Mouse (Mus musculus) neural tube, embryonic 13.5 days (tissue): ENCODE results near the gene Rex1bd. TPM values are rescaled to one million over a fixed set of nuclear protein-coding genes. Genes with fewer than 3 reads are reported as not detected.

ENCODE experiments used
- ATAC-seq: fragments of 200-750 bp; cut with Nextera tagmentation; 2 replicates; pipeline ENCODE4 v1.8.0; 2017; ENCODE audit warnings: low read depth, mild to moderate bottlenecking, moderate TSS enrichment, moderate library complexity
- H3K27ac ChIP-seq: fragments of 300-500 bp; sonication (generic); replicated peaks from 2 replicates; pipeline ENCODE4 v1.5.1; 2015; ENCODE audit warnings: moderate library complexity, mild to moderate bottlenecking, inconsistent platforms
- H3K27me3 ChIP-seq: fragments of 300-500 bp; sonication (generic); 2 replicates; pipeline ENCODE4 v1.6.1; 2015; ENCODE audit warnings: mild to moderate bottlenecking, inconsistent platforms
- H3K36me3 ChIP-seq: fragments of 300-500 bp; sonication (generic); 2 replicates; pipeline ENCODE4 v1.6.1; 2015; ENCODE audit warnings: mild to moderate bottlenecking, inconsistent platforms
- H3K4me1 ChIP-seq: fragments of 300-500 bp; sonication (generic); replicated peaks from 2 replicates; pipeline ENCODE4 v1.6.1; 2015; ENCODE audit warnings: inconsistent platforms
- H3K4me2 ChIP-seq: fragments of 300-500 bp; sonication (generic); 2 replicates; pipeline ENCODE4 v1.6.1; 2015; ENCODE audit warnings: inconsistent platforms, mild to moderate bottlenecking, moderate library complexity
- H3K4me3 ChIP-seq: fragments of 300-500 bp; sonication (generic); 2 replicates; pipeline ENCODE4 v1.5.1; 2015; ENCODE audit warnings: mild to moderate bottlenecking, inconsistent platforms
- H3K9ac ChIP-seq: fragments of 300-500 bp; sonication (generic); 2 replicates; pipeline ENCODE4 v1.6.1; 2015; ENCODE audit warnings: moderate library complexity, mild to moderate bottlenecking, inconsistent platforms
- H3K9me3 ChIP-seq: fragments of 300-500 bp; sonication (generic); 2 replicates; pipeline ENCODE4 v1.6.1; 2016; ENCODE audit warnings: inconsistent platforms
- WGBS: fragments of 180-500 bp; shearing (Covaris S2); methylation state at CpG from one replicate; pipeline ENCODE4 v1.1.7; 2015; 5-methylcytosine and 5-hydroxymethylcytosine counted together
- polyA plus RNA-seq: library from polyadenylated mRNA; unstranded; fragments of >200 nt; fragmentation: Nextera tagmentation; extraction: Ambion mirVana; gene quantifications from 2 replicates; pipeline ENCODE4 v1.2.1, GENCODE M21; 2015

The Rex1bd gene
- polyA plus RNA-seq, 1 experiment from 2014 or later: 153 TPM

- peaks cover 49% of the 10 kb centered on the region for H3K4me1 ChIP-seq
- no peaks in the 10 kb centered on the region for H3K36me3 ChIP-seq
- peaks cover 100% of the 10 kb centered on the region for H3K27me3 ChIP-seq
- no peaks in the 10 kb centered on the region for H3K9me3 ChIP-seq
- ATAC-seq: peak; percentile 2; the same call in 1 of the 2 replicates
- no peak overlapping the region for H3K27ac ChIP-seq
- H3K4me3 ChIP-seq: peak overlapping the region; percentile 14; the same call in 1 of the 2 replicates
- H3K9ac ChIP-seq: peak overlapping the region; percentile 47
- H3K4me2 ChIP-seq: peak overlapping the region; percentile 24; the same call in 1 of the 2 replicates
- 1% methylated on average over 20 of the region's 21 CpGs for WGBS
Observed at GRCm38 (mm10) chr8:70495001-70495770, 11.4 kb downstream of the Rex1bd start.

DNA sequence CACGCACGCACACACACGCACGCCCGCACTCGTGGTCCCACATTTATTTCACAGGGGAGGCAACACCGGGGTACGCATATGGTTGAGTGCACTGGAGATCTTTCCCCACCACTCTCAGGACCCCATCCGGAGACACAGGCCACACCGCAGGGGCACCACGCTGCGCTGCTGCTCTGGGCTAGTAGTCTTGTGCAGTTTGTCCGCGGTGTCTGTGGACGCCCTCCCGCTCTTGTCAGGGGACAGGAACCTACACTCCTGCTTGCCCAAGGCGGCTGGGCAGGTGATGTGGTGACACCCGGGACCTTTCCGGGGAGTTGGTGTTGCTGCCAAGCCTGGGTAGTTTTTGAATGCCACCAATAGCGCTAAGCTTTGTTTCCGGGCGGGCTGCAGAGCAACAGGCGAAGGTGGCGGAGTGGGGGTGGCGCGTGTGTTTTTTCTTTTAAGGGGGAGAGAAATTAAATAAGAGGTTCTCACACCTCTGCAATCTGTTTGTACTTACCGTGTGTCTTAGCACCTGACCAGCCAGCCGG lies 12.1 kb downstream of the Rex1bd start:
- 1% methylated on average over 28 of the region's 28 CpGs for WGBS
- Histone ChIP-seq H3K27me3 (peaks cover 100% of the 10 kb centered on the region), H3K4me2 (peak overlapping the region; percentile 59), H3K4me1 (peaks cover 55% of the 10 kb centered on the region), H3K27ac (no peak overlapping the region), H3K4me3 (no peak overlapping the region), H3K9ac (no peak overlapping the region), H3K9me3 (no peaks in the 10 kb centered on the region), H3K36me3 (no peaks in the 10 kb centered on the region)
- ATAC-seq: no peak

DNA sequence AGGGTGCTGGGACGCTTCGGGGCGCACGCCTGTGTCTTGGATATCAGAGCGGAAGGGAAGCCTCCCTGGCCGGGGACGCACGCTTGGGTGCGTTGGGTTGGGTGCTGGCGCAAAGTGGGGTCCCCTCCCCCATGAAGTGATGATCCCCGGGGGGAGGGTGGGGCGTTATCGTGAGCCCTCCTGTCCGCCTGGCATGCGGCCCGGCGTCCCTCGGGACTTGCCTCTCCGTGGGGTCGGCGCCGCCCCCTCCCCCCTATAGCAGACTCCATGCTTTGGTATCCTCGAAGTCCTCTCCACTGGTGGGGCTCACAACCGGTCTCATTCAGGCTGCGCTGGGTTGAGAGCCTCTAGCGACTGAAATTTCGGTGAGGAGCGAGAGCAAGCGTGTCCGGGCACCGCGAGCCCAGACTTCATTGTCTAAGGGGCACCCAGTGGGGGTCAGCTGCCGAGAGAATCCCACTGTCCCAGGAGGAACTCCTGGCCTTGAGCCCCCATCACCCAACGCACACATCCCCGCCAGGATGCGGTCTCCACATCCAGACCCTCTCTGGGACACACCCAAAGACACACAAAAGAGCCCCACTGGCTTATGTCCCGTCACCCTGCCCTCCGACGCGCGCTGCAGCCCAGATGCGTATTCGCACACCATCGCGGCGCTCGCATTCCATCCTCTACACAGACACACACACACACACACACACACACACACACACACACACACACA lies 12.7 kb downstream of the Rex1bd start:
- no peaks in the 10 kb centered on the region for H3K9me3 ChIP-seq
- ATAC-seq: no peak
- H3K27ac ChIP-seq: no peak overlapping the region
- 0 out of 2 replicates have a peak overlapping the region, but pooled peaks have one; percentile 64 for H3K9ac ChIP-seq
- H3K4me2 ChIP-seq: peak overlapping the region; percentile 59
- H3K36me3 ChIP-seq: no peaks in the 10 kb centered on the region
- H3K4me3 ChIP-seq: peak overlapping the region; percentile 34
- peaks cover 61% of the 10 kb centered on the region for H3K4me1 ChIP-seq
- peaks cover 100% of the 10 kb centered on the region for H3K27me3 ChIP-seq
- WGBS: 2% methylated on average over 47 of the region's 47 CpGs

DNA sequence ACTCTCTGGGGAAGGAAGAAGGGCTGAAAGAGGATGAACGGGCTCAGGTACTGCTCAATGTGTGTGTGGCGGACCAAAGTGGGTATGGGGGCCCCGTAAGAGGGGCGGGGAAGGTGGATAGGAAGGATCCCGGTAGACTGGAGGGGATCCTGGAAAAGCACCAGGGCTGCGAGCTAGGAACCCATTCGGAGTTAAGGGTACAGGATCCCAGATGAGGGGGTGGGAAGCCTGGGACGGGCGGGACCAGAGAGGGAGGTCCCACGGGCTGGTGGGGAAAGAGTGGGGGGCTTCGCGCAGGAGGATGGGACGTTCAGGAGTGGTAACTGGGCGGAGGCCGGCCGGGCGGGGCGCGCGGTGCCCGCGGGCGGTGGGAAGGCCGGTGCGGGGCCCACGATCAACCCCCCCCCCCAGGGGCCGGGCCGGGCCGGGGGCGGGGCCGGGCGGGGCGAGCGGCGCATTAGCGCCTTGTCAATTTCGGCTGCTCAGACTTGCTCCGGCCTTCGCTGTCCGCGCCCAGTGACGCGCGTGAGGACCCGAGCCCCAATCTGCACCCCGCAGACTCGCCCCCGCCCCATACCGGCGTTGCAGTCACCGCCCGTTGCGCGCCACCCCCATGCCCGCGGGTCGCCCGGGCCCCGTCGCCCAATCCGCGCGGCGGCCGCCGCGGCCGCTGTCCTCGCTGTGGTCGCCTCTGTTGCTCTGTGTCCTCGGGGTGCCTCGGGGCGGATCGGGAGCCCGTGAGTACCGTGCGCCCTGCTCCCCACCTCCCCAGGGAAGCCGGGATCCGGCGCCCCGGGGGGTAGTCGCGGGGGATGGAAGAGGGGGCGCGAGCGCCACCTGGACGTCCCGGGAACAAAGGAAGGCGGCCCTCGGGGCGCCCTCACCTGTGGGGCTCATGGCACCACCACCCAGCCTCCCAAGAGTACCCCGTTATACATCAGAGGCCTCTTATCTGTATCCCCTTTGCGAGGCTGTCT lies 13.6 kb downstream of the Rex1bd start, which contains the start of gene Crlf1:
TSS of gene Crlf1 (plus strand) at position 495 of the 977 bp plus-strand sequence.
- Histone ChIP-seq H3K4me3 (peak within 1 kb of the TSS; percentile 34), H3K9me3 (no peaks in the 10 kb centered on the region), H3K4me1 (peaks cover 69% of the 10 kb centered on the region), H3K4me2 (peak within 1 kb of the TSS; percentile 59), H3K27ac (no peak within 1 kb of the TSS), H3K36me3 (no peaks in the 10 kb centered on the region), H3K9ac (peak within 1 kb of the TSS; percentile 64), H3K27me3 (peaks cover 100% of the 10 kb centered on the region)
- ATAC-seq: no peak
- under 1% methylated on average over 61 of the region's 93 CpGs for WGBS

- 2% methylated on average over 20 of the region's 20 CpGs for WGBS
- peaks cover 95% of the 10 kb centered on the region for H3K27me3 ChIP-seq
- no peak overlapping the region for H3K4me3 ChIP-seq
- H3K36me3 ChIP-seq: no peaks in the 10 kb centered on the region
- H3K9ac ChIP-seq: no peak overlapping the region
- no peak overlapping the region for H3K27ac ChIP-seq
- H3K4me1 ChIP-seq: peaks cover 84% of the 10 kb centered on the region
- ATAC-seq: no peak
- H3K4me2 ChIP-seq: no peak overlapping the region
- no peaks in the 10 kb centered on the region for H3K9me3 ChIP-seq
Observed at GRCm38 (mm10) chr8:70490880-70491495, 15.6 kb downstream of the Rex1bd start.

GRCm38 (mm10) chr8:70490061-70490879 lies 16.3 kb downstream of the Rex1bd start:
- no peak overlapping the region for H3K27ac ChIP-seq
- no peak for ATAC-seq
- H3K9ac ChIP-seq: no peak overlapping the region
- no peaks in the 10 kb centered on the region for H3K36me3 ChIP-seq
- H3K27me3 ChIP-seq: peaks cover 95% of the 10 kb centered on the region
- WGBS: 4% methylated on average over 10 of the region's 10 CpGs
- no peak overlapping the region for H3K4me2 ChIP-seq
- H3K9me3 ChIP-seq: no peaks in the 10 kb centered on the region
- H3K4me1 ChIP-seq: peaks cover 81% of the 10 kb centered on the region
- no peak overlapping the region for H3K4me3 ChIP-seq

DNA sequence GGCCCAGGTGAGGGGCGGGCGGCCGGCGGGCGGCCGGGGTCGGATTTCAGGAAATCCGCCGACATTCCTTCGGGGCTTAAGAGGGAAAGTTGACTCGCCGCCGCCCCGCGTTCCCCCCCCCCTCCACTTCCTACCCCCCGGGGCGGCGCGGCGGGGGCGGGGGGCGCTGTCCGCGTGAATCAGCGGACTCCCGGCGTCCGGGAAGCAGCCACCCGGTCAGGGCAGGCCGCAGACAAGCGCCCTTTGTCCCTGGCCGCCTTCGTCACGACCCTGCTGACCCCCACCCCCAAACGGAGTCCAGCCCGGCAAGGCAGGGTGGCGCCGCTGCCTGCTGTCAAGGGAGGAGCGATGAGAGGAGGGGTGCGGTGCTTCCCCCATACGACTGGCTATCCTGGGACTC lies 17.0 kb downstream of the Rex1bd start:
- Histone ChIP-seq H3K9ac (no peak overlapping the region), H3K27me3 (peaks cover 95% of the 10 kb centered on the region), H3K27ac (no peak overlapping the region), H3K4me1 (peaks cover 74% of the 10 kb centered on the region), H3K36me3 (no peaks in the 10 kb centered on the region), H3K4me2 (peak overlapping the region; percentile 38), H3K4me3 (peak overlapping the region; percentile 18), H3K9me3 (no peaks in the 10 kb centered on the region)
- ATAC-seq: no peak
- WGBS: 1% methylated on average over 35 of the region's 41 CpGs

DNA sequence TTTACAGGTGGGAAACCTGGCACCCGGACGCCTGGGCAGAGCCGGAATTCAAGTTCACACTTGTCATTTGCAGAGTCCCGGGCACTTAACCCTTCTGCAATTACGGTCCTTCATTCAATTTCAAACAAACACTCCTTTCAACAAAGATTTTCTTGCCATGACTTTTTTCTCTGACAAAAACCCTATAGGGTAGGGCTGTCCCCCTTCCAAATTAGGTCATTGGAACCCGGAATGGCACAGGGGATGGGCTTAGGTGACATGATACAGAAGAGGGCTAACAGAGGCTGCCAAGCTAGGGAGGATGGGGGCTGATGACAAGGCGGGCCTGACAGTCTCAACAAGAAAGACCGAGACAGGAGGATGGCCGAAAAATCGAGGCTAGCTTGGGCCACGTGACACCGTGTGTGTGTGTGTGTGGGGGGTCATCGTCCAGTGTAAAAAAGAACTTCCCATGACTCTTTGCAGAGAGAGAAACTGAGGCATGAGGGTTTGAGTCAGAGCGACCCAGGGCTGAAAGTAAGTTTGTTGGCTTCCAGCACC lies 17.6 kb downstream of the Rex1bd start:
- no peak overlapping the region for H3K27ac ChIP-seq
- peak overlapping the region; percentile 38 for H3K4me2 ChIP-seq

DNA sequence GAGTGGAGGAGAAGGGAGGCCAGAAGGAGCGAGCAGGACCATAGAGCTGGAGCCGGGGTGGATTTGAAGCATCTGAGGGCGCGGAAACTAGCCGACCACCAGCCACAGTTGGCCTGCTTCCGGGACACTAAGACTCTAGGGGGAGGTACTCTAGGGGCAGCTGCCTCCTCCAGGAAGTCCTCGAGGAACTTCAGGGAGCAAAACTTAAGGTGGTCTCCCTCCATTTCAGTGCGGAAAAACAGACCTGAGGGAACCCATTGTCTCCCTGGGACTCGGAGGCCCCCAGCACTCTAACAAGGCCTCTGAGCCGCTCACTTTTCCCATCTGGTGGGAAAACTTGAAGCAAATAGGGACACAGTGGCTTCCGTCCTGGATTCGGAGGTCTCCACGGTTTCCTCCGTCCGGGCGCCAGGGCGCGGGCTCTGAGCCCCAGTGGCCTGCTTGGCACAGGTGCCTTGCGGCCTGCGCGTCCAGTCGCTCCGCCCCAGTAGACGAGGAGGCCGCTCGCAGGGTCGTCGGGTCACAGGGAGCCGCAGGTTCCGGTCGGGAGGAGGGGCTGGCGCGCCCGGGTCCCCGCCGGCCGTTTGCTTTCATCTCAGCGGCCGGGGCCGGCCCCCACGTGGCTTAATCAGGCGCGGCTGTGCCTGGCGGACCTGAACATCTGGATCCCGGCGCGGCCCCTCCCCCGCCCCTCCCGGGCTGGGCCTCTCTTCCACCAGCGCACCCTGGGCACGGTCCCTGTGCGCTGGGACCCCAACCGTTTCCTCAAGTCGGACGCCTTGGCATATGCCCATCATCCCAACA lies 18.4 kb downstream of the Rex1bd start:
- Histone ChIP-seq H3K4me3 (peak overlapping the region; percentile 26), H3K36me3 (no peaks in the 10 kb centered on the region), H3K4me1 (peaks cover 60% of the 10 kb centered on the region), H3K9ac (peak overlapping the region; percentile 59), H3K27me3 (peaks cover 95% of the 10 kb centered on the region), H3K4me2 (peak overlapping the region; percentile 62), H3K27ac (no peak overlapping the region), H3K9me3 (no peaks in the 10 kb centered on the region)
- no peak for ATAC-seq
- WGBS: 2% methylated on average over 55 of the region's 55 CpGs

More for the DNA sequence above, 17.6 kb downstream of the Rex1bd start:
- Histone ChIP-seq H3K9ac (no peak overlapping the region), H3K9me3 (no peaks in the 10 kb centered on the region), H3K4me1 (peaks cover 68% of the 10 kb centered on the region), H3K36me3 (no peaks in the 10 kb centered on the region), H3K27me3 (peaks cover 95% of the 10 kb centered on the region), H3K4me3 (peak overlapping the region; percentile 26)
- WGBS: 3% methylated on average over 14 of the region's 14 CpGs
- no peak for ATAC-seq
